Mouse (Mus musculus) small intestine, adult 2 months (tissue): ENCODE data around the gene Fryl. TPM values are rescaled to one million over a fixed set of nuclear protein-coding genes. Genes with fewer than 3 reads are reported as not detected.

Experiments used
- H3K27ac ChIP-seq: fragments of 200-500 bp; 2 replicates; pipeline ENCODE4 v1.5.1; 2012; ENCODE audit warnings: low read depth, low read length, control low read depth, inconsistent platforms; ENCODE audit not compliant: insufficient read depth
- H3K27me3 ChIP-seq: fragments of 200-500 bp; 2 replicates; pipeline ENCODE4 v1.6.1; 2012; ENCODE audit warnings: mild to moderate bottlenecking, moderate library complexity, low read length, inconsistent platforms; ENCODE audit not compliant: control insufficient read depth, insufficient read depth
- H3K36me3 ChIP-seq: fragments of 200-500 bp; 2 replicates; pipeline ENCODE4 v1.6.1; 2012; ENCODE audit warnings: mild to moderate bottlenecking, low read length, control low read depth, inconsistent platforms; ENCODE audit not compliant: control insufficient read depth, insufficient read depth
- H3K4me1 ChIP-seq: fragments of 200-500 bp; 2 replicates; pipeline ENCODE4 v1.6.1; 2012; ENCODE audit warnings: low read length, inconsistent platforms, mixed read lengths; ENCODE audit not compliant: control insufficient read depth, insufficient read depth, insufficient read length
- H3K4me3 ChIP-seq: fragments of 200-500 bp; 2 replicates; pipeline ENCODE4 v1.5.1; 2012; ENCODE audit warnings: low read depth, mild to moderate bottlenecking, control low read depth, inconsistent platforms, low read length, moderate library complexity
- CTCF ChIP-seq: fragments of 200-500 bp; IDR thresholded peaks from 2 replicates; pipeline ENCODE4 v1.5.1; 2012; ENCODE audit warnings: low read depth, mild to moderate bottlenecking, control low read depth, inconsistent platforms, low read length, moderate library complexity, mixed read lengths; ENCODE audit not compliant: insufficient replicate concordance, insufficient read length; ENCODE audit errors: extremely low read depth
- POLR2A ChIP-seq: fragments of 200-500 bp; IDR thresholded peaks from 2 replicates; pipeline ENCODE4 v1.6.1; 2012; ENCODE audit warnings: low read depth, mild to moderate bottlenecking, control low read depth, inconsistent platforms, low read length, moderate library complexity
- WGBS: fragments of 180-500 bp; shearing (Covaris S2); methylation state at CpG from one replicate; pipeline ENCODE4 v1.1.7; 2018; 5-methylcytosine and 5-hydroxymethylcytosine counted together
- polyA plus RNA-seq: library from polyadenylated mRNA; depleted of rRNA; stranded (reverse); fragments of >200 nt; gene quantifications from 2 replicates; pipeline ENCODE4 v1.2.3, GENCODE M21; 2012

Gene Fryl
- polyA plus RNA-seq, 1 experiment = 104 TPM

DNA sequence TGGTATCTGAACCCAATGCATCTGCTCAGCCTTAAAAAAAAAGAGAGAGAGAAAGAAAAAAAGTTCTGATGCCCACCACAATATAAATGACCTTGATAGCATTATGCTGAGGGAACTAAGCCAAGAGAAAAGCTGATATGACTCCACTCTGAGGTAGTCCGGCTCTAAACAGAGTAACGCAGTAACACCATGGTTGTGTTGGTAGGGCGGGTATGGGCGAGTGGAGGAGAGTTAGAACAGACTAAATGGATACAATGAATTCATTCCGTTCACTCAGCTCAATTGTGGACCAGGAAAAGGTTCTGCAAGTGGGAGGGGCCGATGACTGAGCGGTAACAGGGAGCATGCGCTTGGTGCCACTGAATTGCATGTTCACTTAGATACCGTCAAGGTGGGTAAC is 40.4 kb downstream of the Fryl start:
- WGBS = 87% methylated on average over 9 of the region's 9 CpGs
- Histone ChIP-seq H3K4me1 (no peaks in the 10 kb centered on the region), H3K27ac (no peak overlapping the region), H3K36me3 (peaks cover 34% of the 10 kb centered on the region), H3K4me3 (no peak overlapping the region), H3K27me3 (no peaks in the 10 kb centered on the region)
- no peak for TF ChIP-seq CTCF
- no peak for TF ChIP-seq POLR2A

DNA sequence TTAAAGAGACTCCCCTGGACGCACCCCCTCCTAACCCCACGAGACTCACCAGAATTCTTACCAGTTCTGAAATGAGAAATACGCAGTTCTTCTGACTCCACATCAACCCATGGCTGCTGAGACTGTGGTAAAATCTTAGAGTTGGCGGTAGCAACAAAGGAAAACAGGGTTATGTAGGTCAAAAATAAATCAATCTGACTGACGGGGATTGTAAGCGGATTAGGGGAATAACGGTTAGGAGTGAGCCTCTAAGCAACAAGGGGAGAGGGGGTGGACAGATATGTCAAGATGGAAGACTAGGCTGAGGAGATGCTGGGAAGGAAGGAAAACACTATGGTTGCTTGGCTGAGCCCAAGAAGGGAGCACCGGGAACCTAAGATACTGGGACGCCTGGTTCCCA is 44.0 kb downstream of the Fryl start:
- Histone ChIP-seq H3K27me3 (no peaks in the 10 kb centered on the region), H3K4me1 (no peaks in the 10 kb centered on the region), H3K36me3 (peaks cover 19% of the 10 kb centered on the region), H3K4me3 (no peak overlapping the region), H3K27ac (no peak overlapping the region)
- 94% methylated on average over 9 of the region's 9 CpGs for WGBS
- TF ChIP-seq POLR2A (no peak), CTCF (no peak)

DNA sequence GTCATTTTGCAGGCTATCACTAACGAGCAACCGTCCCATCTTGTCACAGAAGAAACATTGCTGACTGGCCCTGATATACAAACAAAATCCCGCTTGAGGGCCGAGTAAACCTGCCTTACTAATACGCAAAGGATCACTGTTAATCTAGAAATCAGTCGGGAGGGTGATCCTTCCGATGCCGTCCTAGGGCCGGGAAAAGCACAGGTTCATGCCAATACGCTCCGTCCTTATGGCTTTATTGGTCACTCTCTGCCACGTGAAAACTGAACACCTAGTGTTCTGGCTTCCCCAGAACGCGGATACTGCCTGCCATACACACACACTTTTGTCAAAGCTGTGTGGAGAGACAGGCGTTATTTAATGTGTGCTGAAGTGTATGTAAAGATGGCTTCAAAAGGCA is 44.5 kb downstream of the Fryl start:
- Histone ChIP-seq H3K36me3 (peaks cover 19% of the 10 kb centered on the region), H3K27me3 (no peaks in the 10 kb centered on the region), H3K4me1 (no peaks in the 10 kb centered on the region), H3K4me3 (no peak overlapping the region), H3K27ac (no peak overlapping the region)
- 92% methylated on average over 15 of the region's 15 CpGs for WGBS
- TF ChIP-seq POLR2A = no peak
- no peak for TF ChIP-seq CTCF

DNA sequence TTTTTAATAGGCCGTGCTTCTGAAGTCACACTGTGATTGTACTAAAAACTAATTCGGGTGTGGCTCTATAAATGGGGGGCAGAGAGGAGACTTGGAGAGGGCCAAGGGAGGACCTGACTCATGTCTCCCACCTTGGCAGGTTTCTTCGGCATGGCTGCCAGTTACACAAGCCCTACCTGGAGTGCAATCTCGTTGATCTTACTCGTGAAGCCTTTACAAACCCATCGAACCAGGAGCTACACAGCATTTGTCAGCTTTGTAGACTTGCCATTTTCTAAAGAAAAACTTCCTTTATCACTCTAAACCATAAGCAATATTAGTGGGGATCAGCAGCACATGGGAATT is 45.5 kb downstream of the Fryl start:
- Histone ChIP-seq H3K4me1 (no peaks in the 10 kb centered on the region), H3K27ac (no peak overlapping the region), H3K36me3 (peaks cover 21% of the 10 kb centered on the region), H3K27me3 (no peaks in the 10 kb centered on the region), H3K4me3 (no peak overlapping the region)
- 65% methylated on average over 6 of the region's 6 CpGs for WGBS
- TF ChIP-seq POLR2A = no peak
- TF ChIP-seq CTCF = no peak

DNA sequence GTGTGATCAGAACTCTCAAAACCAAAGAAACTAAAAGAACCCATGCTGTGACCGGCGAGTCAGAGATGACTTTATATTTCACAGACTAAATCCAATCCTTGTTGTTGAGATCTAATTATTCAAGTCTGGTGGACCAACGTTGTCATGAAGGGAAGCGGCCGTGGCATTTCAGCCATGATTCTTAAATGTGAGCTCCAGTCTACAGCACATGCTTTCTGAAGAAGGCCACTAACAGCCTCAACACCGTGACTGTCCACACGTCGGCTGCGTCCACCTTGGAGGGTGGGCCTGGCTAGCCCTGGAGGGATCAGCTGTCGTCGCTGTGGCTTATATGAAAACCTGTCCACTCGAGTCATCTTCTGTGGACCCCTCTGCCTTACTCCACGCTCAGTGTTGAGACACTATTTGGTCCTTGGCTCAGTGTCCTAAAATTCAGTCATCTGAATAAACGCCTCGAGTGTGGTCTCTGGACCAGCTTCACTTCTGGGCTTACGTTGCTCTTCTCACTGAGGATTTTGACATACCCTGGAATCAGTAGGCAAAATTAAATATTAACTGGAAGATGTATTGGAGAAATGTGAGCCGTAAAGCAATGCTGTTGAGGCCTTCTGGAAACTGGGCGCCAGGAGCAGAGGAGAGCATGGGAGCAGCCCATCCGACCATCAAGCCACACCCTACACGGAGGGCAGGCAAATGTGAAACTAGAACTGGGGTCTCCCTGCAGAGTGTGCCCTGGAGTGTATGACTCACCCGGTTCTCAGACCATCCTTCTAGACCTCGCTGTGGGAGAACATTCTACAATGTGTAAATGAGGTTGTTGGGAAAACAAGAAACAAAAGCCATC is 46.1 kb downstream of the Fryl start:
- no peak for TF ChIP-seq CTCF
- no peak for TF ChIP-seq POLR2A
- Histone ChIP-seq H3K36me3 (peaks cover 19% of the 10 kb centered on the region), H3K27me3 (no peaks in the 10 kb centered on the region), H3K4me1 (no peaks in the 10 kb centered on the region), H3K4me3 (no peak overlapping the region), H3K27ac (no peak overlapping the region)
- WGBS = 75% methylated on average over 22 of the region's 22 CpGs

DNA sequence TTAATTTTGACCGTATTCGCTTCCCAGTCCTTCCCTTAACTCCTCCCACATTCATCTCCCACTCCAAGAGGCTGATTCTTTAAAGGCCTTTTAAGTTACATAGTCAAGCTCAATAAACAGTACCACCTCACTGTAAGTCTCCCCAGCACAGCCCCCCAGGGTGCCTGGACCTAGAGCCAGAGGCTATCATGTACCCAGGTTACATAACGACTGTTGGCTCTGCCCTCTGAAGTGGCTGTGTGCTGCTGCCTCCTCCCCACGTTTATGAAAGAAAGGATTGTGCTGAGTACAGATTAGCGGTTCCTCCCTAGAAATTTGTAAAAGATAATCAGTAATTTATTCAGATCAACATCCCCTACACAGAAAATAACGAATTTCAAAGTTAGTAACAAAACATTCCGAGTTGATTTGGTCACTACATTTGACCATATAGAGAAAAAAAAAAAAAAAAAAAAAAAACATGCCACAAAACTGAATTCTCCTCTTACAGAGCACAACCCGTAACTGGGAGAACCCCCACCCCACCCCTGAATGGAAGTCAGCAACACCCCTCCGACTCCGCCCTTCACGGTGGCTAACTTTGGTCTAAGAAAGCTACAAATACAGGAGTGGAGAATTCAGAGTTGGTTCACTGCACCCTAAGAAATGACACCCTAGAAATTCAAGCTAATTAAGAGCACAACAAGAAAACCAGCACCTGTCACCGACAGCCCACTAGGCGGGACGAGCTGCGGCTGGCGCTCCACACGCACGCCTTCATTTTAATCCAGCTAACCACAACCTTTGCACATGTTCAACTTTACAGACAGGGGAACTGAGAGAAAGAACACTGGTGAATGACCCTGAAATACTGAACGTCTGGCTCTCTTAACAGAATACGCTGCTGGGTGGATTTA is 47.0 kb downstream of the Fryl start:
- Histone ChIP-seq H3K4me1 (no peaks in the 10 kb centered on the region), H3K36me3 (peaks cover 21% of the 10 kb centered on the region), H3K27me3 (no peaks in the 10 kb centered on the region), H3K4me3 (no peak overlapping the region), H3K27ac (no peak overlapping the region)
- 74% methylated on average over 20 of the region's 20 CpGs for WGBS
- TF ChIP-seq CTCF (no peak), POLR2A (no peak)

DNA sequence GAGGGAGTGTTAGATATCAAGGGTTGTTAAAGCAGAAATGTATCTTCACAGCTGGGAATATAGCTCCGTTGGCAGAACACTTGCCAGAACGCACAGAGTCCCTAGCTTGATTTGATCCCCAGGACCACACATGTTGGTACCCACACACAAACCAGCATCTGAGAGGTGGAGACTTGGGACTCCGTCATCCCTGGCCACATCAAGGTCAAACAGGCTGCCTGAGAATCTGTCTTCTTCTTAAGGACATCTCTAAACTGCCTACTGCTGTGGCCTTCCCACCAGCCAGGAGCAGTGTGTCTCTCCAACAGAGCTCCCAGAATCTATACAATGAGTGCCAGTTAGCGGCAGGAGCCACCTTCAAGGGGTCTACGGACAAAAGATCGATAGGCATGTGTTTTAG is 47.8 kb downstream of the Fryl start:
- H3K4me3 ChIP-seq = no peak overlapping the region
- no peak for TF ChIP-seq POLR2A
- TF ChIP-seq CTCF = no peak
- no peak overlapping the region for H3K27ac ChIP-seq
- peaks cover 20% of the 10 kb centered on the region for H3K36me3 ChIP-seq
- 83% methylated on average over 6 of the region's 6 CpGs for WGBS
- H3K4me1 ChIP-seq = no peaks in the 10 kb centered on the region
- H3K27me3 ChIP-seq = no peaks in the 10 kb centered on the region
